Mouse (Mus musculus) intestine, embryonic 14.5 days (tissue): Measurements from ENCODE around the gene Uimc1. TPM values are rescaled to one million over a fixed set of nuclear protein-coding genes. Genes with fewer than 3 reads are reported as not detected.

Source experiments
- ATAC-seq: fragments of 200-750 bp; cut with Nextera tagmentation; replicated peaks from 2 replicates; pipeline ENCODE4 v1.8.0; 2017; ENCODE audit warnings: low read depth, moderate number of reproducible peaks, moderate TSS enrichment, moderate library complexity; ENCODE audit not compliant: low FRiP score, low TSS enrichment
- DNase-seq: peaks from one replicate; pipeline ENCODE4 v3.0.0-alpha.2; 2018; ENCODE audit warnings: low spot score
- H3K27ac ChIP-seq: fragments of 300-500 bp; sonication (generic); 2 replicates; pipeline ENCODE4 v1.5.1; 2014; ENCODE audit warnings: low read depth, mild to moderate bottlenecking, control low read depth
- H3K27me3 ChIP-seq: fragments of 300-500 bp; sonication (generic); replicated peaks from 2 replicates; pipeline ENCODE4 v1.6.1; 2014; ENCODE audit warnings: low read length, control low read depth; ENCODE audit not compliant: control insufficient read depth, insufficient read depth
- H3K36me3 ChIP-seq: fragments of 300-500 bp; sonication (generic); 2 replicates; pipeline ENCODE4 v1.6.1; 2014; ENCODE audit warnings: low read length, control low read depth; ENCODE audit not compliant: control insufficient read depth, insufficient read depth
- H3K4me1 ChIP-seq: fragments of 300-500 bp; sonication (generic); replicated peaks from 2 replicates; pipeline ENCODE4 v1.6.1; 2014; ENCODE audit warnings: low read length, control low read depth, mixed read lengths; ENCODE audit not compliant: control insufficient read depth, insufficient read depth
- H3K4me2 ChIP-seq: fragments of 300-500 bp; sonication (generic); 2 replicates; pipeline ENCODE4 v1.6.1; 2014; ENCODE audit warnings: low read length
- H3K4me3 ChIP-seq: fragments of 300-500 bp; sonication (generic); 2 replicates; pipeline ENCODE4 v1.5.1; 2014; ENCODE audit warnings: low read depth, low read length, control low read depth, mixed read lengths
- H3K9ac ChIP-seq: fragments of 300-500 bp; sonication (generic); 2 replicates; pipeline ENCODE4 v1.6.1; 2014; ENCODE audit warnings: mild to moderate bottlenecking, low read length
- H3K9me3 ChIP-seq: fragments of 300-500 bp; sonication (generic); 2 replicates; pipeline ENCODE4 v1.6.1; 2016; ENCODE audit warnings: low read length, control low read depth; ENCODE audit not compliant: control insufficient read depth
- WGBS: fragments of 180-500 bp; shearing (Covaris S2); extraction: QIAGEN DNeasy Blood & Tissue Kit; methylation state at CpG from one replicate; pipeline ENCODE4 v1.1.7; 2014; 5-methylcytosine and 5-hydroxymethylcytosine counted together
- polyA plus RNA-seq: library from polyadenylated mRNA; unstranded; fragments of >200 nt; fragmentation: Nextera tagmentation; extraction: Ambion mirVana; gene quantifications from 2 replicates; pipeline ENCODE4 v1.2.1, GENCODE M21; 2014

The Uimc1 gene
- polyA plus RNA-seq, 1 experiment from 2014 or later = 23.8 TPM

GRCm38 (mm10) chr13:54978804-54979203 is 121.3 kb downstream of the Uimc1 start:
- DNase-seq (no peak), ATAC-seq (no peak)
- Histone ChIP-seq H3K9me3 (no peaks in the 10 kb centered on the region), H3K36me3 (no peaks in the 10 kb centered on the region), H3K27me3 (no peaks in the 10 kb centered on the region), H3K27ac (no peak overlapping the region), H3K4me1 (no peaks in the 10 kb centered on the region), H3K4me2 (no peak overlapping the region), H3K4me3 (no peak overlapping the region), H3K9ac (no peak overlapping the region)
- 43% methylated on average over 8 of the region's 8 CpGs for WGBS

Other genes with a start within 250 kb of the Uimc1 start
- gene Unc5a, start 150.9 kb downstream of the Uimc1 start, polyA plus RNA-seq = 3.1 and 3.6 TPM in 2 replicates
- 1.3 and 1.6 TPM in 2 replicates for gene Hk3, start 78.9 kb downstream of the Uimc1 start, polyA plus RNA-seq
- 18.9 and 22.0 TPM in 2 replicates for gene Zfp346, start 5.0 kb upstream of the Uimc1 start, polyA plus RNA-seq
- gene Gm17617, start 33.2 kb upstream of the Uimc1 start, polyA plus RNA-seq = not detected in 2 replicates
- 19.5 and 22.5 TPM in 2 replicates for gene Fgfr4, start 52.3 kb upstream of the Uimc1 start, polyA plus RNA-seq
- gene Nsd1, start 109.5 kb upstream of the Uimc1 start, polyA plus RNA-seq = 67.5 and 69.3 TPM in 2 replicates
- gene Prelid1, start 220.2 kb upstream of the Uimc1 start, polyA plus RNA-seq = 586 and 598 TPM in 2 replicates
- 82.6 and 86.0 TPM in 2 replicates for gene Rab24, start 221.6 kb upstream of the Uimc1 start, polyA plus RNA-seq
- 30.1 and 30.2 TPM in 2 replicates for gene Mxd3, start 229.5 kb upstream of the Uimc1 start, polyA plus RNA-seq